Mouse (Mus musculus) limb, embryonic 11.5 days (tissue): Measurements from ENCODE around the gene Olfr551. TPM values are rescaled to one million over a fixed set of nuclear protein-coding genes. Genes with fewer than 3 reads are reported as not detected.
"Not testable (repeated sequence)": the region's sequence is repeated elsewhere in the genome, so short reads cannot be mapped to it uniquely, and the experiment has no call there.

Experiments
- ATAC-seq: fragments of 200-750 bp; cut with Nextera tagmentation; 2 replicates; pipeline ENCODE4 v1.8.0; 2017; ENCODE audit warnings: low read depth; ENCODE audit not compliant: insufficient number of reproducible peaks, low FRiP score, low TSS enrichment
- DNase-seq: peaks from one replicate; pipeline ENCODE4 v3.0.0-alpha.2; 2015; ENCODE audit warnings: low spot score
- H3K27ac ChIP-seq: fragments of 300-500 bp; sonication (generic); replicated peaks from 2 replicates; pipeline ENCODE4 v1.5.1; 2014; ENCODE audit warnings: low read depth, mild to moderate bottlenecking, low read length
- H3K27me3 ChIP-seq: fragments of 300-500 bp; sonication (generic); 2 replicates; pipeline ENCODE4 v1.6.1; 2014; ENCODE audit warnings: mild to moderate bottlenecking, low read length, mixed read lengths; ENCODE audit not compliant: control insufficient read depth, insufficient read depth
- H3K36me3 ChIP-seq: fragments of 300-500 bp; sonication (generic); 2 replicates; pipeline ENCODE4 v1.6.1; 2014; ENCODE audit warnings: mild to moderate bottlenecking, low read length, moderate library complexity, mixed read lengths; ENCODE audit not compliant: control insufficient read depth, insufficient read depth
- H3K4me1 ChIP-seq: fragments of 300-500 bp; sonication (generic); 2 replicates; pipeline ENCODE4 v1.6.1; 2014; ENCODE audit warnings: low read length, mixed read lengths; ENCODE audit not compliant: control insufficient read depth, insufficient read depth
- H3K4me2 ChIP-seq: fragments of 300-500 bp; sonication (generic); 2 replicates; pipeline ENCODE4 v1.6.1; 2014; ENCODE audit warnings: low read depth, mild to moderate bottlenecking, moderate library complexity; ENCODE audit not compliant: severe bottlenecking
- H3K4me3 ChIP-seq: fragments of 300-500 bp; sonication (generic); 2 replicates; pipeline ENCODE4 v1.5.1; 2014; ENCODE audit warnings: low read depth, low read length
- H3K9ac ChIP-seq: fragments of 300-500 bp; sonication (generic); 2 replicates; pipeline ENCODE4 v1.6.1; 2014; ENCODE audit warnings: mild to moderate bottlenecking, low read length
- H3K9me3 ChIP-seq: fragments of 300-500 bp; sonication (generic); 2 replicates; pipeline ENCODE4 v1.6.1; 2016; ENCODE audit warnings: low read length; ENCODE audit not compliant: control insufficient read depth
- WGBS: fragments of 180-500 bp; shearing (Covaris S2); extraction: QIAGEN DNeasy Blood & Tissue Kit; methylation state at CpG from one replicate; pipeline ENCODE4 v1.1.7; 2014; 5-methylcytosine and 5-hydroxymethylcytosine counted together
- polyA plus RNA-seq: library from polyadenylated mRNA; unstranded; fragments of >200 nt; fragmentation: Nextera tagmentation; extraction: Ambion mirVana; gene quantifications from 2 replicates; pipeline ENCODE4 v1.2.1, GENCODE M21; 2014

Olfr551 gene
- not detected in 2 replicates for polyA plus RNA-seq

DNA sequence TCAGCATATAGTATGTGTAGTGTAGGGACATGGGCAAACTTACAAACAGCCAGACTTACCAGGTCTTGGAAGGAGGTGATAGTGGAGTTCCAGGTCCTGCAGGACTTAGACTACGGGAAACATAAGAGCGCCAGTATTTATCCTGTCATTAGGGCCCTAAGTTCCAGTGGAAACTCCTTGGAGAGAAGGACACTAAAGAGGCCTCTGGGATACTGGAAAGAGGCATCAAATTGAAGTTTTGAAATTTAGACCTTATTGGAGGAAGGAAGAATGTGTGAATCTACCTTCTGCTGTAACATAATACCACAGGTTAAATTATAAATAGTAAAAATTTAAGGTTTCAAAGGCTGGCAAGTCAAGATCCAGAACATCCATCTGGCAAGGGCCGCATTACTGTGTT, at the start of gene Olfr551:
Olfr551 (minus strand) TSS at position 101 of the 400 bp plus-strand sequence.
- Histone ChIP-seq H3K36me3 (no peaks in the 10 kb centered on the region), H3K4me1 (no peaks in the 10 kb centered on the region), H3K9ac (no peak within 1 kb of the TSS), H3K27ac (no peak within 1 kb of the TSS), H3K4me2 (no peak within 1 kb of the TSS), H3K9me3 (no peaks in the 10 kb centered on the region), H3K27me3 (no peaks in the 10 kb centered on the region), H3K4me3 (no peak within 1 kb of the TSS)
- DNase-seq: no peak
- 95% methylated on average over 3 of the region's 3 CpGs for WGBS
- ATAC-seq: no peak

DNA sequence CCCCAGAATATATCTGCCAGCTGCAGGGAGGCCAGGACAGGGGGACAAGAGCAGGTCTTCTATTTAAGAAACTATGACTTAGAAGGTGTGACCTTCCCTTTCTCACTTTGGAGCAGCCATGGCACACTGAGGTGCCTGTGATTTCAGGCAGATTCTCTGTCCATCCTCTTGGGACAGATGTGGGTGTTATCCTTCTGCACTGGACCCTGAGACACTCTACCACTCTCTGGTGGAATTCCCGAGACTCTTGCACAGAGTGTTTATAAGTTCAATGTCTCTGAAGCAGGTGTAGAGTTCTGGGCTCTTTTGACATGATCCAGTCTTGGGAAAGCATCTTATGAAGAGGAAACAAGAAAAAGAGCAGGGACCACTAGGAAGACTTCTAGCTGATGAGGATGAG, 46.4 kb upstream of the Olfr551 start, which contains the start of gene Olfr554:
Olfr554 (plus strand) TSS at position 301 of the 400 bp plus-strand sequence.
- no peak for ATAC-seq
- Histone ChIP-seq H3K4me3 (no peak within 1 kb of the TSS), H3K36me3 (no peaks in the 10 kb centered on the region), H3K4me1 (no peaks in the 10 kb centered on the region), H3K27ac (no peak within 1 kb of the TSS), H3K9me3 (no peaks in the 10 kb centered on the region), H3K27me3 (no peaks in the 10 kb centered on the region), H3K4me2 (no peak within 1 kb of the TSS), H3K9ac (no peak within 1 kb of the TSS)
- no peak for DNase-seq
- WGBS: 78% methylated on average over 1 of the region's 1 CpGs

DNA sequence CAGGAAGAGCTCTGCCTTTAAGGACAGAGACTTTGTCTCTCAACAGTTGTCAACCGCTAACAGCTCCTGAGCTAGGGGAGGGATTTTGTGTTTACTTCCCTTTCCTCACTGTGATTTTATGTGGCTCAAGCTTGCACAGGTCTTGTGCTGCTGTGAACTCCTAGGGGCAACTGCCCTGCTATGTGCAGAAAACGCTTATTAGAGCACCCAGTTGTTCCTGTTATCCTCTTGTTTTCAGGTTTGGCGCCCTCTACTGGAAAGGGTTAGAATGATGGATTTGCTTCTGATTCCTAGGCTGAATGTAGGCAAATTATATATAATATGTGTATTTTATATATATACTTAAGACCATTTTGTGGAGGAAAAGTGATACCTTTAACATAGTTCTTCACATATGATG, 45.0 kb upstream of the Olfr551 start:
- Histone ChIP-seq H3K36me3 (no peaks in the 10 kb centered on the region), H3K4me2 (no peak overlapping the region), H3K9me3 (no peaks in the 10 kb centered on the region), H3K4me3 (no peak overlapping the region), H3K9ac (no peak overlapping the region), H3K4me1 (no peaks in the 10 kb centered on the region), H3K27ac (no peak overlapping the region), H3K27me3 (no peaks in the 10 kb centered on the region)
- peak; percentile 25 for DNase-seq
- 32% methylated on average over 3 of the region's 3 CpGs for WGBS
- no peak for ATAC-seq

DNA sequence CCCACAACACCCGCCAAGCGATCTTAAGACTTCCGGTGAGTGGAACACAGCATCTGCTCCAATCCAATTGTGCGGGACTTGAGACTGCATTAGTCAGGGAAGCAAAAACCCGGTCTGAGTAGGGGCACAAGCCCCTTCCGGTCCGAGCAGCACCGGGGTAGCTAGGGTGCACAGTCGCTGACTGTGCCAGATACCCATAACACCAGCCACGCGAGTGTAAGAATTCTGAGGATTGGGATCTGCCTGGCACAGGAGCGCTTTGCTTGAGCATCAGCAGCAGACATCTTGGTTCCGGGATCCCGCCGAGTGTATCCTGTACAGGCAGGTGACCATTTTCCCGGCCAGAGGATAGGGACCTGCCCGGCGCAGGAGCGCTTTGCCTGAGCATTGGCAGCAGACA, 28.7 kb upstream of the Olfr551 start:
- H3K9ac ChIP-seq, DNase-seq, H3K4me3 ChIP-seq, ATAC-seq, H3K27ac ChIP-seq, H3K36me3 ChIP-seq, H3K4me1 ChIP-seq, H3K27me3 ChIP-seq, H3K9me3 ChIP-seq, H3K4me2 ChIP-seq: not testable (repeated sequence)
- WGBS: 85% methylated on average over 16 of the region's 19 CpGs

DNA sequence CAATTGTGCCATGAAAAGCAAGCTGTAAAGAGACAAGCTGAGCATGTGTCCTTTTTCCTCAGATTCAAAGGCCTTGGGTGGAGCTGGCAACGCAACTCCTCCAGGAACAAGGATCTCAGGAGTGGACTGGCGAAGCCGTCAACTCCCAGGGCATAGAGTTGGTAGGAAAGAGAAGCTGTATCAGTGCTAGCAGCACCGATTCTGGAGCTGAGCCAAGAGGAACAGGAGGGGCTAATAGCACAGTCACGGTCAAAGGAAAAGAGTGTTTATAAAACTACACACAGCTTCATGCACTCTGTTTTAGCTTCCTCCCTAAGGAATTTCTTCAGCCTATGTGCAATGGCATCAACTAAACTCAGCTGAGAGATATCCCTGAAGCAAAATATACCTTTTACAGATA, 27.9 kb upstream of the Olfr551 start:
- Histone ChIP-seq H3K4me2 (no peak overlapping the region), H3K27ac (no peak overlapping the region), H3K27me3 (no peaks in the 10 kb centered on the region), H3K4me3 (no peak overlapping the region), H3K4me1 (no peaks in the 10 kb centered on the region), H3K9ac (no peak overlapping the region), H3K36me3 (no peaks in the 10 kb centered on the region), H3K9me3 (no peaks in the 10 kb centered on the region)
- ATAC-seq (no peak), DNase-seq (no peak)
- WGBS: 87% methylated on average over 5 of the region's 5 CpGs

DNA sequence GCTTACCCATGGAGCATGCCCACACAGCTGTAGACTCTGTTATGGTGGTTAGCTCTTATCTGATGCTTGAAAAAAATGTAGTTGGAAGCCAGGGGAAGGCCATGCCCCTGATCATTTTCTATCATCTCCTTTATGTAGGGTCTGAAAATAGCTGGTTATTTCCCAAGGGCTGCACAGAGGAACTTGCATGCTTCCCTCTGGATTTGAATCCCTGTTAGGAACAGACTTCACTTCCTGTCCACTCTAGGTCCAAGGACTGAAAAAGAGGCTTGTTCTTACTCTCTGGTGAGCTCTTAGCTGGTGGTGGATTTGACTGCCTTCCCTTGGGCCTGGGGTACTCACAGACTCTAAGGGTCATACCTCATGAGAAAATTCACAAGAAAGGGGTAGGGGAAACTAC, 26.4 kb upstream of the Olfr551 start, which contains the start of gene Olfr553:
Olfr553 (minus strand) TSS at position 101 of the 400 bp plus-strand sequence.
- Histone ChIP-seq H3K4me2 (no peak within 1 kb of the TSS), H3K27me3 (no peaks in the 10 kb centered on the region), H3K4me1 (no peaks in the 10 kb centered on the region)

DNA sequence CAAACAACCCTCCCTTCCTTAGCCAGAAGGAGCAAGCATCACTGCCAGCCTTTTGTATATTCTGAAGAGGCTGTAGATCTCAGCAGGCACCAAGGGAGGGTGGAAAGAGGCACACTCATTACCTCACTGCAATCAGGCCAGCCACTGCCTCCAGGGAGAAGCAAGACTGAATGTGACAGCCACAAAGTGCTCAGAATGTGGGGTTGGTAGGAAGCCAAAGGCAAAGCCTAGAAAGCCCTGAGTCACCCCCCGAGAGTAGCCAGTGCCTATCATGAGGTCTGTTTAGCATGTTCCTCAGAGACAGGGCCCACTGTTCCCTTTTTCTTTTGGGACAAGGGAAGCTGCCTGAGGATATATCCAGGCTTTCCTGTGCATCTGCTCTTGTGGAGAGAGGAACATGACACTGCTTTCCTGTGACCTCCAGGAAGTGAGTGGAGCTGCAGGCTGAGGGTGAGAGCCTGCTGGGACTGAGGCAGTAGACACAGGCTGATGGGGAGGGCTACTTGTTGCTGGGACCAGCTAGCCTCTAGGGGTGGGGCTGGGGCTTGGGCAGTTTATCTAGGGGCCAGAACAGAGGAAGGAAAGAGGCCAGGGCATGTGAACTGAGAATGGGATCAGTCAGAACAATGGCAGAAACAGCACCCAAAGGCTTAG, 5.8 kb upstream of the Olfr551 start, which contains the start of gene Olfr552:
Olfr552 (plus strand) TSS at position 393 of the 654 bp plus-strand sequence.
- H3K27me3 ChIP-seq: no peaks in the 10 kb centered on the region
- no peak within 1 kb of the TSS for H3K4me3 ChIP-seq
- no peak within 1 kb of the TSS for H3K27ac ChIP-seq
- no peaks in the 10 kb centered on the region for H3K4me1 ChIP-seq
- WGBS: 72% methylated on average over 1 of the region's 1 CpGs
- no peaks in the 10 kb centered on the region for H3K36me3 ChIP-seq
- H3K9me3 ChIP-seq: no peaks in the 10 kb centered on the region
- no peak for ATAC-seq
- H3K4me2 ChIP-seq: no peak within 1 kb of the TSS
- H3K9ac ChIP-seq: no peak within 1 kb of the TSS
- DNase-seq: no peak

More for the DNA sequence above, 26.4 kb upstream of the Olfr551 start, which contains the start of gene Olfr553:
- Histone ChIP-seq H3K4me3 (no peak within 1 kb of the TSS), H3K36me3 (no peaks in the 10 kb centered on the region), H3K9ac (no peak within 1 kb of the TSS), H3K9me3 (no peaks in the 10 kb centered on the region), H3K27ac (no peak within 1 kb of the TSS)
- ATAC-seq: no peak
- no peak for DNase-seq

DNA sequence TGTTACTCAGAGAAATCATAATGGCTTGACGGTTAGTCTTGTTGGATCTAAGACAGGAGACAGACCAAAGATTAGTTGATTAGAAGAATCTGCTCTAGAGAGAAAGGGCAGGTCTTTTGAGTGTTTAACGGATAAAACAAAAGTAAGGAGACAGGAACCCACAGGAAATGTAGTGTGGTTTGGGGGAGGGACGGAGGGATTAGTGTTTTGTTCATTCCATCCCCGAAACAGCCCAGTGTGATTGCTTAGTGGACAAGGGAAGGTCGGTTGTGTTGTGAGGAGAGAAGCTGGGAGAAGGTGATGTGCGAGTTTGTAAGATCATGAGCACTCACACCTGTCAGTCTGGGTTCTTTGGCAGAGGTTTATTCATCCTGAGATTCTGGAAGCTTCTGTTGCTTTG, 15.7 kb downstream of the Olfr551 start:
- no peak overlapping the region for H3K4me3 ChIP-seq

More for the DNA sequence above, 15.7 kb downstream of the Olfr551 start:
- 77% methylated on average over 6 of the region's 6 CpGs for WGBS
- no peaks in the 10 kb centered on the region for H3K4me1 ChIP-seq
- no peak for ATAC-seq
- no peak overlapping the region for H3K9ac ChIP-seq
- H3K27ac ChIP-seq: no peak overlapping the region
- H3K4me2 ChIP-seq: no peak overlapping the region
- no peak for DNase-seq
- H3K36me3 ChIP-seq: no peaks in the 10 kb centered on the region
- H3K27me3 ChIP-seq: no peaks in the 10 kb centered on the region
- H3K9me3 ChIP-seq: no peaks in the 10 kb centered on the region
